Mouse (Mus musculus) CH12.LX (cell line): ENCODE results near the gene Dpp10.

Experiments used
- CTCF ChIP-seq, 2 experiments: IDR thresholded peaks in 1 of 2; conservative IDR thresholded peaks in 1 of 2; 2 replicates each; pipeline ENCODE4 v1.5.1; 2011 to 2012; ENCODE audit warnings: low read depth in 2 of 2, low read length in 2 of 2, improper control_type of control experiment in 1 of 2, inconsistent platforms in 1 of 2, mild to moderate bottlenecking in 1 of 2, moderate library complexity in 1 of 2
- ETS1 ChIP-seq: conservative IDR thresholded peaks from 2 replicates; pipeline ENCODE4 v1.6.1; 2012; ENCODE audit warnings: low read depth, mild to moderate bottlenecking, inconsistent platforms, low read length, improper control_type of control experiment, moderate library complexity
- HCFC1 ChIP-seq: IDR thresholded peaks from 2 replicates; pipeline ENCODE4 v1.6.1; 2012; ENCODE audit warnings: low read depth, mild to moderate bottlenecking, inconsistent platforms, low read length, improper control_type of control experiment
- POLR2A ChIP-seq: IDR thresholded peaks from 2 replicates; pipeline ENCODE4 v1.6.1; 2011; ENCODE audit warnings: low read depth, mild to moderate bottlenecking, improper control_type of control experiment, low read length
- RAD21 ChIP-seq: IDR thresholded peaks from 2 replicates; pipeline ENCODE4 v1.6.1; 2011; ENCODE audit warnings: low read depth, mild to moderate bottlenecking, low read length, improper control_type of control experiment, moderate library complexity
- USF1 ChIP-seq: IDR thresholded peaks from 2 replicates; pipeline ENCODE4 v1.6.1; 2014; ENCODE audit warnings: low read depth, mild to moderate bottlenecking, inconsistent platforms, low read length, improper control_type of control experiment

DNA sequence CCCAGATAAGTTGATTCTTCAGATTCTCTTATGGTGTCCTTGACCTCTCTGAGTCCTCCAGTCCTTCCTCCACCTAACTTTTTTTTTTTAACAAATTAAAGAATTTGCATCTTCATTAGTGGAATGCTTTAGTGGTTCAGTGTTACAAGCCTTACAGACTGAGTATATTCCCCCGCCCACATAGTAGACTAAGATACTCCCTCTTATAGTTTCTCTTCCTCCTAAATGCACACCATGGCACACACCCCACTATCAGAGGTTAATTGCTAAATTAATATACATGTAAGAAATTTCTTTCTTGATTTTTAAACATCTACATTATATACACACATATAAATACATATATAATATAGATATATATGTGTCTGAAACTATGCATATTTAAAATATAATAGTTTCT lies 104.5 kb downstream of the Dpp10 start:
- TF ChIP-seq POLR2A (no peak), USF1 (no peak), CTCF (conservative IDR thresholded peaks at IDR 0.05 in 1 of 2, IDR thresholded peaks at IDR 0.05 in 1 of 2; ENCODE audit: low read depth in 2 of 2, low read length in 2 of 2) (no peak), ETS1 (no peak), HCFC1 (no peak), RAD21 (no peak)
